Mouse (Mus musculus) ES-Bruce4 (cell line): ENCODE data around the gene Gm35549.

Experiments used
- CTCF ChIP-seq: IDR thresholded peaks from one replicate; pipeline ENCODE4 v1.8.1; 2011; ENCODE audit warnings: low read depth, low read length
- EP300 ChIP-seq: IDR thresholded peaks from 2 replicates; pipeline ENCODE4 v1.6.1; 2011; ENCODE audit warnings: low read depth, low read length; ENCODE audit not compliant: insufficient read depth
- POLR2A ChIP-seq: IDR thresholded peaks from one replicate; pipeline ENCODE4 v1.8.1; 2011; ENCODE audit warnings: low read length; ENCODE audit not compliant: insufficient read depth

GRCm38 (mm10) chr9:122866192-122866591 lies 22.4 kb upstream of the Gm35549 start:
- no peak for TF ChIP-seq EP300
- TF ChIP-seq CTCF: no peak
- no peak for TF ChIP-seq POLR2A
